Mouse (Mus musculus): ENCODE results near the gene Wdr13. TPM values are rescaled to one million over a fixed set of nuclear protein-coding genes. Genes with fewer than 3 reads are reported as not detected.
"Not testable (repeated sequence)": the region's sequence is repeated elsewhere in the genome, so short reads cannot be mapped to it uniquely, and the experiment has no call there.

Gene Wdr13
- total RNA-seq, 2 experiments from 2014 or later: 9.1 to 9.4 TPM

DNA sequence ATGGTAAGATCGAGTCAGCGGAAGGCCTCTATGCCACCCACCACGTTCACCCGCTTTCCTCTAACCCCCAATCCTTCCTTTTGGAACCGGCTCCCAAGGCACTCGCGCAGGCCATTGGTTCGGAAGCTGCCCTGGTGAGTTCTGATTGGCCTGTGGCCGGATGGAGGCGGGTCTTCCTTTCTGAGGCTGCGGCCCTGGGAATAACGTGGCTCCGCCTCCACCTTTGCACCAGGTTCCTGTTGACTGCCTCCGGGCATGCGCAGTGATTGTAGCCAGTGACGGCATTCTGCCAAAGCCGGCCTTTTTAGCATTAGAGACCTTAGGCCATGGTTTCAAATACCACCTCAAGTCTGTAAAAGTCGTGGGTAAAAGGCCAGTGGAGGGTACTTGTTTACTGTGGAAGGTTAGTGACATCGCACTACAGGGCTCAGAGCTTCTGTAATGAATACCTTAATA, 35.9 kb downstream of the Wdr13 start:
- H3K4me3 ChIP-seq: peak overlapping the region; percentile 67

GRCm38 (mm10) chrX:8096068-8096786, 36.5 kb downstream of the Wdr13 start:
- Histone ChIP-seq H3K27ac (peak overlapping the region; percentile 93), H3K4me3 (peak overlapping the region; percentile 67)
- peak; percentile 84 for DNase-seq
- intact Hi-C loops (cut with DNase I): loop anchor here (2.0 kb wide), 1 partner anchor 21 kb away; the partner anchor contains the start of gene Suv39h1

More for the DNA sequence above, 35.9 kb downstream of the Wdr13 start:
- intact Hi-C loops (cut with DNase I): loop anchor here (2.0 kb wide), 1 partner anchor 22 kb away; the partner anchor contains the start of gene Suv39h1
- H3K27ac ChIP-seq: peak overlapping the region; percentile 93
- peak; percentile 98 for DNase-seq
- TF ChIP-seq CTCF (IDR thresholded peaks at IDR 0.05): no peak

- no peak for TF ChIP-seq CTCF (IDR thresholded peaks at IDR 0.05)
- intact Hi-C loops (cut with DNase I): no loop called here
- peak overlapping the region; percentile 73; the same call in 1 of the 2 replicates for H3K27ac ChIP-seq
- H3K4me3 ChIP-seq: peak overlapping the region; percentile 67
- no peak for DNase-seq
These were observed 37.1 kb downstream of the Wdr13 start for GRCm38 (mm10) chrX:8095546-8095945.

DNA sequence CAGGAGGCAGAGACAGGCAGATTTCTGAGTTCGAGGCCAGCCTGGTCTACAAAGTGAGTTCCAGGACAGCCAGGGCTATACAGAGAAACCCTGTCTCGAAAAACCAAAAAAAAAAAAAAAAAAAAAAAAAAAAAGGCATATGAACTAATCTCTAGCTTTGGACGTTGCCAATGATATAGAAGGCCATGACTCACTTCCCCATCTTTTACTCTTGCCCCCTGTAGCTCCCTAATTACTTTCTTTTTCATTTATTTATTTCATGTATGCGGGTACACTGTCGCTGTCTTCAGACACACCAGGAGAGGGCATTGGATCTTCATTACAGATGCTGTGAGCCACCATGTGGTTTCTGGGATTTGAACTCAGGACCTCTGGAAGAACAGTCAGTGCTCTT, 41.7 kb downstream of the Wdr13 start:
- H3K27ac ChIP-seq; DNase-seq; intact Hi-C loops (cut with DNase I); H3K4me3 ChIP-seq: not testable (repeated sequence)

DNA sequence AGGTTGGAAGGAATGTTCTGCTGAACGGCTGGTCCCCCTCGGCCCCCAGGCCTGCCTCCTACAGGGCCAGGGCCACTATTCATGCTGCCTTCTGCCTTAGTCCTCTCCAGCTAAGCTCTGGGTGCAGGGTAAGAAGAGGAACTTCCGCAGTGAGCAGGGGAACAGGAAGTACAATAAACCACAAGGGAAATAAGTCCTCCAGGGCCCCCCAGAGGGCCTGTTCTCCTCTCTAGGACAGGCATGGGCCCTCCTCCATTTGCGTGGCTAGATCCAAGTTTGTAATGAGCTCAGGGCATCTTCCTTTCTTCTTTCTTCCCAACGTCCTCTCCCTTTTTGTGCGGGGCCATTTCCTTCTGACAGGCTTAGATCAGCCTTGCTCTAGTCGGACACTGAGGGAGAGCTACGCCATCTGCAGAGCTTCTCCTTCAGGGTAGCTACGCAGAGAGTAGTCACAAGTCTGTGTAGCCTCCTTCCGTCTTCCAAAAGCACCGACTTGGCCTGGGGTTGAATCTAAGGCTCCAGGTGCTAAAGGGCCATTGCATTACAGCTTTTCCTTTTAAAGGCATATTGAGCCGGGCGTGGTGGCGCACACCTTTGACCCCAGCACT, 42.2 kb downstream of the Wdr13 start, which contains the start of gene Was:
Gene Was, minus strand, starts transcription at position 153 of the 608 bp plus-strand sequence.
- DNase-seq: no peak
- Histone ChIP-seq H3K4me3 (peak within 1 kb of the TSS; percentile 47), H3K27ac (no peak within 1 kb of the TSS)
- intact Hi-C loops (cut with DNase I): no loop called here
- no peak for TF ChIP-seq CTCF (IDR thresholded peaks at IDR 0.05)

GRCm38 (mm10) chrX:8089746-8090145, 42.9 kb downstream of the Wdr13 start:
- Histone ChIP-seq H3K4me3 (peak overlapping the region; percentile 47), H3K27ac (no peak overlapping the region)
- TF ChIP-seq CTCF (IDR thresholded peaks at IDR 0.05): no peak
- intact Hi-C loops (cut with DNase I): no loop called here
- DNase-seq: no peak

DNA sequence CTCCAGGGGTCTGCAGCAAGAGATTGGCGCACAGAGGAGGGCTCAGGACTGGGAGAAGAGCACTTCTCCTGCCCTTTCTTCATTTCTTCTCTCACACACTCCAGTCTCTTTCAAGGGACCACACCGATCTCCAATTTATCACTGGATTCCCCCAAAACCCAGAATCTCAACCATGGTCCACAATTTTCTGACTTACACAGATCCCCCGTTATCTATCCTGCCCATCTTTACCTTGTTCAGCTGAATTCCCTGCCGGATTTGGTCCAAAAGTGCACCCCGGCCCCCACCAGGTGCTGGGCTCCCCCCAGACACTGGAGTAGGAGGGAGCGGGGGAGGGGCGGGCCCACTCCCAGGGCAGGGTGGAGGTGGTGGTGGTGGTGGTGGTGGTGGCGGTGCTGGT, 47.1 kb downstream of the Wdr13 start:
- intact Hi-C loops (cut with DNase I): no loop called here
- H3K27ac ChIP-seq: no peak overlapping the region
- no peak for DNase-seq
- no peak for TF ChIP-seq CTCF (IDR thresholded peaks at IDR 0.05)
- no peak overlapping the region for H3K4me3 ChIP-seq

- H3K27ac ChIP-seq: no peak overlapping the region
- TF ChIP-seq CTCF (IDR thresholded peaks at IDR 0.05): no peak
- no peak for DNase-seq
- intact Hi-C loops (cut with DNase I): no loop called here
- H3K4me3 ChIP-seq: no peak overlapping the region
These were observed 47.9 kb downstream of the Wdr13 start for GRCm38 (mm10) chrX:8084771-8085259.

DNA sequence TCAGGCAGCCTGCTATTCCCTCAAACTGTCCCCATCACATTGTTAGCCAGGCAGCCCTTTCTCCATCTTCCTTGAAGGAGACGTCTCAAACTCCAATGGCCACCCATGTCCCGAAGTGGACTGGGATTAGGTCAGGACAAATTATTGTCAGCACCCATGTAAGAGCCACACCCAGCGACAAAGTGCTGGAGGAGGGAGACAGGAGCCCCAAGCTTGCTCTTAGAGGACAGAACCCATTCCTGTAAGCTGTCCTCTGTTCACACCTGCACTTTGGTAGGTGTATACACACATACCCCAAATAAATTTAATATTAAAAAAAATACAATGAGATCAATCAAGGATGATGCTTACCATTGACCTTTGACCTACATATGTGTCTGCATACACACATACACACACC, 57.6 kb downstream of the Wdr13 start:
- peak overlapping the region; percentile 87 for H3K27ac ChIP-seq
- peak overlapping the region; percentile 78 for H3K4me3 ChIP-seq
- no peak for DNase-seq
- TF ChIP-seq CTCF (IDR thresholded peaks at IDR 0.05): no peak
- intact Hi-C loops (cut with DNase I): loop anchor here (2.0 to 10.0 kb wide), 3 partner anchors 22 to 180 kb away; partner anchors contain the start of genes Ftsj1 and Wdr13

DNA sequence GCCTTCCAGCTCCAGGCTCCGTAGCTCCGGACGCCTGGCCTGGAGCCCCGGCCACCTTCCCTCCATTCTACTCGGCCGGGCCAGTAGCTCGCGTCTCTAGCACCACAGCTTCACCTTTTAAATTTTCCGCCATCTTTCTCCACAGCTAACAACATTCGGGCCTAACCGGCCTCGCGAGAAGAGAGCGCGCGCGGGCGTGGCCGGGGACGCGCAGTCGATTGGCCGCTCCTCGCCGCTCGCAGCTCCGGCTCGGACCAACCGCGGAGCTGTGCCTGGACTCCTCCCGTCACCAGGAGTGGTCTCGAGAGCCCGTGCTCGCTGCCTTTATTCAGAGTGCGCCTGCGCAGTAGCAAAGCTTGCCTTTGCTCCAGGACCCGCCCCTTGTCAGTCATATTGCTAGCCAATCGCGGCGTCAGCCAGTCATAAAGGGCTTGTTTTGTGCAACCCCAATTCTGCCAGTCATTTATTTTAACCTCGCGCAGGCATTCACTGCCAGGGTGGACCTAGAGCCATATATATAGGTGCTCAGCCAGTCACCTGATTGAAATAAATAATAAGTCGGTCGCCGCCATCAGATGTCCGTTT, 58.2 kb downstream of the Wdr13 start, which contains the start of gene Suv39h1:
Gene Suv39h1, minus strand, starts transcription at position 331 of the 585 bp plus-strand sequence.
- Histone ChIP-seq H3K27ac (peak within 1 kb of the TSS; percentile 87), H3K4me3 (peak within 1 kb of the TSS; percentile 78)
- intact Hi-C loops (cut with DNase I): loop anchor here (2.0 to 10.0 kb wide), 3 partner anchors 22 to 180 kb away; partner anchors contain the start of genes Ftsj1 and Wdr13
- DNase-seq: peak; percentile 95
- no peak for TF ChIP-seq CTCF (IDR thresholded peaks at IDR 0.05)

GRCm38 (mm10) chrX:8073881-8074429, 58.7 kb downstream of the Wdr13 start:
- DNase-seq: peak; percentile 19
- intact Hi-C loops (cut with DNase I): loop anchor here (2.0 to 10.0 kb wide), 3 partner anchors 23 to 181 kb away; partner anchors contain the start of genes Ftsj1 and Wdr13
- peak overlapping the region; percentile 78 for H3K4me3 ChIP-seq
- TF ChIP-seq CTCF (IDR thresholded peaks at IDR 0.05): no peak
- H3K27ac ChIP-seq: peak overlapping the region; percentile 83

Other genes starting within 250 kb of the Wdr13 start
- 10 to 100 TPM in 1 of 2 experiments, 1 to 10 TPM in 1; 8.8 to 10.9 TPM for gene Slc35a2, start 248.9 kb downstream of the Wdr13 start, total RNA-seq (2021)
- 10 to 100 TPM; 21.7 to 22.4 TPM for gene Pqbp1, start 233.6 kb downstream of the Wdr13 start, total RNA-seq (2021)
- 10 to 100 TPM; 41.4 to 45.5 TPM for gene Timm17b, start 233.5 kb downstream of the Wdr13 start, total RNA-seq (2021)
- gene Gm10491, start 225.1 kb downstream of the Wdr13 start, total RNA-seq (2021): not detected
- not detected for gene Gm10490, start 223.3 kb downstream of the Wdr13 start, total RNA-seq (2021)
- gene Pcsk1n, start 213.1 kb downstream of the Wdr13 start, total RNA-seq (2021): not detected
- gene Eras, start 204.3 kb downstream of the Wdr13 start, total RNA-seq (2021): not detected
- 1 to 10 TPM; 4.0 to 4.4 TPM for gene Hdac6, start 185.0 kb downstream of the Wdr13 start, total RNA-seq (2021)
- gene Gata1, start 154.8 kb downstream of the Wdr13 start, total RNA-seq (2021): not detected
- not detected for gene Glod5, start 114.4 kb downstream of the Wdr13 start, total RNA-seq (2021)
- gene Suv39h1, start 58.1 kb downstream of the Wdr13 start, total RNA-seq (2021): 1 to 10 TPM; 4.3 to 5.0 TPM
- gene Was, start 42.4 kb downstream of the Wdr13 start, total RNA-seq (2021): under 1 TPM; 0.36 to 0.70 TPM
- gene Rbm3, start 13.0 kb upstream of the Wdr13 start, total RNA-seq (2021): 10 to 100 TPM; 33.9 to 82.1 TPM
- 1 to 10 TPM; 3.1 to 3.2 TPM for gene Tbc1d25, start 43.3 kb upstream of the Wdr13 start, total RNA-seq (2021)
- 1 to 10 TPM; 9.2 to 9.3 TPM for gene Ebp, start 60.6 kb upstream of the Wdr13 start, total RNA-seq (2021)
- gene Porcn, start 73.6 kb upstream of the Wdr13 start, total RNA-seq (2021): 1 to 10 TPM; 4.2 to 5.4 TPM
- gene Ftsj1, start 119.5 kb upstream of the Wdr13 start, total RNA-seq (2021): 10 to 100 TPM; 13.9 to 16.0 TPM
- gene Slc38a5, start 138.2 kb upstream of the Wdr13 start, total RNA-seq (2021): not detected
- not detected for gene Ssxb10, start 194.5 kb upstream of the Wdr13 start, total RNA-seq (2021)
- not detected for gene Ssxb9, start 234.1 kb upstream of the Wdr13 start, total RNA-seq (2021)